Mouse (Mus musculus): Measurements from ENCODE around the gene Prune1. TPM values are rescaled to one million over a fixed set of nuclear protein-coding genes. Genes with fewer than 3 reads are reported as not detected.

The Prune1 gene
- total and polyA plus RNA-seq, 3 experiments = 8.4 to 9.1 (median 8.5) TPM

- Histone ChIP-seq H3K27ac (ENCODE audit: insufficient read depth, low read depth) (no peak overlapping the region), H3K4me3 (replicated peaks in 1 of 3; ENCODE audit: low read depth in 2 of 3, low read length in 2 of 3, poor library complexity in 1 of 3) (no peak overlapping the region), H3K4me2 (ENCODE audit: insufficient read depth, low read depth, poor library complexity, severe bottlenecking) (no peak overlapping the region), H3K9ac (ENCODE audit: insufficient read depth, low read depth) (no peak overlapping the region), H3K27me3 (replicated peaks) (no peaks in the 10 kb centered on the region), H3K36me3 (replicated peaks in 1 of 2; ENCODE audit: control insufficient read depth in 1 of 2, insufficient read depth in 1 of 2, low read length in 1 of 2) (peaks cover 58 to 93% of the 10 kb centered on the region in 2 experiments), H3K9me3 (replicated peaks; ENCODE audit: low read length) (no peaks in the 10 kb centered on the region), H3K4me1 (ENCODE audit: control insufficient read depth in 1 of 2, insufficient read depth in 2 of 2) (no peaks in the 10 kb centered on the region), H3K79me2 (replicated peaks; ENCODE audit: control insufficient read depth, extremely low read depth, insufficient read depth, poor library complexity, severe bottlenecking) (no peaks in the 10 kb centered on the region)
- dilution Hi-C loops (cut with MboI; ENCODE audit: extremely low pct_ligation_motif_present, extremely low pct_unique_long_range_greater_than_20kb, low sequenced_read_pairs) (no loop called here), in situ Hi-C loops (cut with MboI; ENCODE audit: low pct_ligation_motif_present, low pct_unique_long_range_greater_than_20kb, low sequenced_read_pairs) (no loop called here)
- no peak for TF ChIP-seq MAX (IDR thresholded peaks at IDR 0.05; ENCODE audit: low read length)
- TF ChIP-seq BHLHE40 (IDR thresholded peaks at IDR 0.05; ENCODE audit: low read depth, low read length) = no peak
- TF ChIP-seq JUND (conservative IDR thresholded peaks at IDR 0.05; ENCODE audit: low read depth, low read length) = no peak
- no peak for TF ChIP-seq GABPA (IDR thresholded peaks at IDR 0.05; ENCODE audit: insufficient replicate concordance, low read depth, low read length)
- TF ChIP-seq ELF1 (IDR thresholded peaks at IDR 0.05; ENCODE audit: low read depth, low read length) = no peak
- TF ChIP-seq USF1 (IDR thresholded peaks at IDR 0.05; ENCODE audit: low read depth, low read length) = no peak
- TF ChIP-seq RAD21 (IDR thresholded peaks at IDR 0.05; ENCODE audit: low read depth, low read length) = no peak
- no peak for TF ChIP-seq IRF4 (IDR thresholded peaks at IDR 0.05; ENCODE audit: low read depth, low read length)
- TF ChIP-seq MXI1 (IDR thresholded peaks at IDR 0.05; ENCODE audit: low read depth, low read length) = no peak
- no peak for TF ChIP-seq ZC3H11A (IDR thresholded peaks at IDR 0.05; ENCODE audit: low read depth, low read length)
- TF ChIP-seq EP300 (IDR thresholded peaks at IDR 0.05; ENCODE audit: low read length) = no peak
- TF ChIP-seq TCF12 (IDR thresholded peaks at IDR 0.05; ENCODE audit: low read depth, low read length) = no peak
- TF ChIP-seq POLR2A (IDR thresholded peaks at IDR 0.05; ENCODE audit: low read depth, low read length) = no peak
- DNase-seq (ENCODE audit: extremely low read depth) = no peak
Observed at GRCm38 (mm10) chr3:95203880-95204279, 78.0 kb downstream of the Prune1 start.

Other genes starting within 250 kb of the Prune1 start
Only the 20 nearest of the 21 such genes appear.
- 258 and 276 TPM in 2 replicates for gene Psmd4, start 239.5 kb downstream of the Prune1 start, total RNA-seq (2012; rRNA removed)
- gene Psmd4, start 239.5 kb downstream of the Prune1 start, total RNA-seq (2014; rRNA removed) = 284 and 305 TPM in 2 replicates
- 332 and 360 TPM in 2 replicates for gene Psmd4, start 239.5 kb downstream of the Prune1 start, polyA plus RNA-seq (2012; ENCODE audit: insufficient read length, low read depth)
- gene Pip5k1a, start 175.1 kb downstream of the Prune1 start, total RNA-seq (2012; rRNA removed) = 21.5 and 22.7 TPM in 2 replicates
- 34.1 and 38.0 TPM in 2 replicates for gene Pip5k1a, start 175.1 kb downstream of the Prune1 start, total RNA-seq (2014; rRNA removed)
- 35.8 and 40.3 TPM in 2 replicates for gene Pip5k1a, start 175.1 kb downstream of the Prune1 start, polyA plus RNA-seq (2012; ENCODE audit: insufficient read length, low read depth)
- gene Vps72, start 171.1 kb downstream of the Prune1 start, total RNA-seq (2012; rRNA removed) = 33.7 and 34.1 TPM in 2 replicates
- 33.3 and 33.5 TPM in 2 replicates for gene Vps72, start 171.1 kb downstream of the Prune1 start, total RNA-seq (2014; rRNA removed)
- gene Vps72, start 171.1 kb downstream of the Prune1 start, polyA plus RNA-seq (2012; ENCODE audit: insufficient read length, low read depth) = 54.4 and 75.4 TPM in 2 replicates
- gene Tmod4, start 157.6 kb downstream of the Prune1 start, total RNA-seq (2012; rRNA removed) = 0.21 and 0.47 TPM in 2 replicates
- not detected in 2 replicates for gene Tmod4, start 157.6 kb downstream of the Prune1 start, total RNA-seq (2014; rRNA removed)
- gene Tmod4, start 157.6 kb downstream of the Prune1 start, polyA plus RNA-seq (2012; ENCODE audit: insufficient read length, low read depth) = 0.81 TPM in 1 of 2 replicates, not detected in the other
- gene Scnm1, start 148.1 kb downstream of the Prune1 start, total RNA-seq (2012; rRNA removed) = 50.5 and 51.0 TPM in 2 replicates
- gene Scnm1, start 148.1 kb downstream of the Prune1 start, total RNA-seq (2014; rRNA removed) = 53.1 and 64.5 TPM in 2 replicates
- 59.2 and 83.9 TPM in 2 replicates for gene Scnm1, start 148.1 kb downstream of the Prune1 start, polyA plus RNA-seq (2012; ENCODE audit: insufficient read length, low read depth)
- gene Lysmd1, start 148.0 kb downstream of the Prune1 start, total RNA-seq (2012; rRNA removed) = 12.0 and 13.6 TPM in 2 replicates
- 9.6 and 11.6 TPM in 2 replicates for gene Lysmd1, start 148.0 kb downstream of the Prune1 start, total RNA-seq (2014; rRNA removed)
- 7.8 and 8.1 TPM in 2 replicates for gene Lysmd1, start 148.0 kb downstream of the Prune1 start, polyA plus RNA-seq (2012; ENCODE audit: insufficient read length, low read depth)
- 19.1 and 28.2 TPM in 2 replicates for gene Tnfaip8l2, start 139.7 kb downstream of the Prune1 start, total RNA-seq (2012; rRNA removed)
- 24.8 and 26.2 TPM in 2 replicates for gene Tnfaip8l2, start 139.7 kb downstream of the Prune1 start, total RNA-seq (2014; rRNA removed)
- gene Tnfaip8l2, start 139.7 kb downstream of the Prune1 start, polyA plus RNA-seq (2012; ENCODE audit: insufficient read length, low read depth) = 18.2 and 22.5 TPM in 2 replicates
- 0.30 and 0.42 TPM in 2 replicates for gene Sema6c, start 121.6 kb downstream of the Prune1 start, total RNA-seq (2012; rRNA removed)
- not detected in 2 replicates for gene Sema6c, start 121.6 kb downstream of the Prune1 start, total RNA-seq (2014; rRNA removed)
- gene Sema6c, start 121.6 kb downstream of the Prune1 start, polyA plus RNA-seq (2012; ENCODE audit: insufficient read length, low read depth) = 0.27 and 0.53 TPM in 2 replicates
- 14.7 and 18.2 TPM in 2 replicates for gene Gabpb2, start 64.2 kb downstream of the Prune1 start, total RNA-seq (2012; rRNA removed)
- 15.4 and 16.6 TPM in 2 replicates for gene Gabpb2, start 64.2 kb downstream of the Prune1 start, total RNA-seq (2014; rRNA removed)
- 20.6 and 21.1 TPM in 2 replicates for gene Gabpb2, start 64.2 kb downstream of the Prune1 start, polyA plus RNA-seq (2012; ENCODE audit: insufficient read length, low read depth)
- 55.3 and 82.3 TPM in 2 replicates for gene Cdc42se1, start 53.3 kb downstream of the Prune1 start, total RNA-seq (2012; rRNA removed)
- gene Cdc42se1, start 53.3 kb downstream of the Prune1 start, total RNA-seq (2014; rRNA removed) = 66.3 and 71.1 TPM in 2 replicates
- 123 and 128 TPM in 2 replicates for gene Cdc42se1, start 53.3 kb downstream of the Prune1 start, polyA plus RNA-seq (2012; ENCODE audit: insufficient read length, low read depth)
- 10.0 and 11.5 TPM in 2 replicates for gene Mllt11, start 49.9 kb downstream of the Prune1 start, total RNA-seq (2012; rRNA removed)
- gene Mllt11, start 49.9 kb downstream of the Prune1 start, total RNA-seq (2014; rRNA removed) = 9.5 and 10.0 TPM in 2 replicates
- gene Mllt11, start 49.9 kb downstream of the Prune1 start, polyA plus RNA-seq (2012; ENCODE audit: insufficient read length, low read depth) = 23.9 and 24.2 TPM in 2 replicates
- gene Gm128, start 40.5 kb downstream of the Prune1 start, total RNA-seq (2012; rRNA removed) = not detected in 2 replicates
- gene Gm128, start 40.5 kb downstream of the Prune1 start, total RNA-seq (2014; rRNA removed) = not detected in 2 replicates
- not detected in 2 replicates for gene Gm128, start 40.5 kb downstream of the Prune1 start, polyA plus RNA-seq (2012; ENCODE audit: insufficient read length, low read depth)
- gene Bnipl, start 30.9 kb downstream of the Prune1 start, total RNA-seq (2012; rRNA removed) = 0.17 TPM in 1 of 2 replicates, not detected in the other
- not detected in 2 replicates for gene Bnipl, start 30.9 kb downstream of the Prune1 start, total RNA-seq (2014; rRNA removed)
- 0.30 and 0.33 TPM in 2 replicates for gene Bnipl, start 30.9 kb downstream of the Prune1 start, polyA plus RNA-seq (2012; ENCODE audit: insufficient read length, low read depth)
- gene Mindy1, start 731 bp downstream of the Prune1 start, total RNA-seq (2012; rRNA removed) = 4.9 and 5.4 TPM in 2 replicates
- 5.0 and 6.0 TPM in 2 replicates for gene Mindy1, start 731 bp downstream of the Prune1 start, total RNA-seq (2014; rRNA removed)
- 8.7 and 14.4 TPM in 2 replicates for gene Mindy1, start 731 bp downstream of the Prune1 start, polyA plus RNA-seq (2012; ENCODE audit: insufficient read length, low read depth)
- 1.9 and 2.5 TPM in 2 replicates for gene Anxa9, start 25.1 kb upstream of the Prune1 start, total RNA-seq (2012; rRNA removed)
- gene Anxa9, start 25.1 kb upstream of the Prune1 start, total RNA-seq (2014; rRNA removed) = 1.4 and 1.5 TPM in 2 replicates
- gene Anxa9, start 25.1 kb upstream of the Prune1 start, polyA plus RNA-seq (2012; ENCODE audit: insufficient read length, low read depth) = 3.6 and 4.1 TPM in 2 replicates
- 70.6 and 81.1 TPM in 2 replicates for gene Cers2, start 32.7 kb upstream of the Prune1 start, total RNA-seq (2012; rRNA removed)
- gene Cers2, start 32.7 kb upstream of the Prune1 start, total RNA-seq (2014; rRNA removed) = 96.7 and 105 TPM in 2 replicates
- gene Cers2, start 32.7 kb upstream of the Prune1 start, polyA plus RNA-seq (2012; ENCODE audit: insufficient read length, low read depth) = 84.5 and 89.8 TPM in 2 replicates
- gene Setdb1, start 75.1 kb upstream of the Prune1 start, total RNA-seq (2012; rRNA removed) = 33.7 and 36.1 TPM in 2 replicates
- 43.2 and 46.5 TPM in 2 replicates for gene Setdb1, start 75.1 kb upstream of the Prune1 start, total RNA-seq (2014; rRNA removed)
- 45.1 and 49.5 TPM in 2 replicates for gene Setdb1, start 75.1 kb upstream of the Prune1 start, polyA plus RNA-seq (2012; ENCODE audit: insufficient read length, low read depth)
- not detected in 2 replicates for gene 4930558C23Rik, start 120.8 kb upstream of the Prune1 start, total RNA-seq (2012; rRNA removed)
- gene 4930558C23Rik, start 120.8 kb upstream of the Prune1 start, total RNA-seq (2014; rRNA removed) = not detected in 2 replicates
- not detected in 2 replicates for gene 4930558C23Rik, start 120.8 kb upstream of the Prune1 start, polyA plus RNA-seq (2012; ENCODE audit: insufficient read length, low read depth)
- 11.4 and 12.4 TPM in 2 replicates for gene Arnt, start 152.3 kb upstream of the Prune1 start, total RNA-seq (2012; rRNA removed)
- 13.2 and 13.5 TPM in 2 replicates for gene Arnt, start 152.3 kb upstream of the Prune1 start, total RNA-seq (2014; rRNA removed)
- 24.9 and 27.7 TPM in 2 replicates for gene Arnt, start 152.3 kb upstream of the Prune1 start, polyA plus RNA-seq (2012; ENCODE audit: insufficient read length, low read depth)
- gene Ctsk, start 217.2 kb upstream of the Prune1 start, total RNA-seq (2012; rRNA removed) = 0.13 TPM in 1 of 2 replicates, not detected in the other
- not detected in 2 replicates for gene Ctsk, start 217.2 kb upstream of the Prune1 start, total RNA-seq (2014; rRNA removed)
- 0.20 TPM in 1 of 2 replicates, not detected in the other for gene Ctsk, start 217.2 kb upstream of the Prune1 start, polyA plus RNA-seq (2012; ENCODE audit: insufficient read length, low read depth)